Mouse (Mus musculus) midbrain, embryonic 13.5 days (tissue): ENCODE measurements around the gene Pgp. TPM values are rescaled to one million over a fixed set of nuclear protein-coding genes. Genes with fewer than 3 reads are reported as not detected.

Source experiments
- ATAC-seq: fragments of 200-750 bp; cut with Nextera tagmentation; 2 replicates; pipeline ENCODE4 v1.8.0; 2017; ENCODE audit warnings: mild to moderate bottlenecking, moderate TSS enrichment, moderate library complexity
- H3K27ac ChIP-seq: fragments of 300-500 bp; sonication (generic); 2 replicates; pipeline ENCODE4 v1.5.1; 2015; ENCODE audit warnings: inconsistent platforms, mild to moderate bottlenecking, moderate library complexity
- H3K27me3 ChIP-seq: fragments of 300-500 bp; sonication (generic); 2 replicates; pipeline ENCODE4 v1.6.1; 2015; ENCODE audit warnings: mild to moderate bottlenecking, inconsistent platforms
- H3K36me3 ChIP-seq: fragments of 300-500 bp; sonication (generic); 2 replicates; pipeline ENCODE4 v1.6.1; 2015; ENCODE audit warnings: mild to moderate bottlenecking, inconsistent platforms
- H3K4me1 ChIP-seq: fragments of 300-500 bp; sonication (generic); replicated peaks from 2 replicates; pipeline ENCODE4 v1.6.1; 2015; ENCODE audit warnings: inconsistent platforms
- H3K4me2 ChIP-seq: fragments of 300-500 bp; sonication (generic); replicated peaks from 2 replicates; pipeline ENCODE4 v1.6.1; 2015; ENCODE audit warnings: moderate library complexity, mild to moderate bottlenecking, inconsistent platforms
- H3K4me3 ChIP-seq: fragments of 300-500 bp; sonication (generic); replicated peaks from 2 replicates; pipeline ENCODE4 v1.5.1; 2015; ENCODE audit warnings: mild to moderate bottlenecking, inconsistent platforms
- H3K9ac ChIP-seq: fragments of 300-500 bp; sonication (generic); replicated peaks from 2 replicates; pipeline ENCODE4 v1.6.1; 2015; ENCODE audit warnings: mild to moderate bottlenecking, inconsistent platforms
- H3K9me3 ChIP-seq: fragments of 300-500 bp; sonication (generic); 2 replicates; pipeline ENCODE4 v1.6.1; 2016; ENCODE audit warnings: mild to moderate bottlenecking, inconsistent platforms
- WGBS: fragments of 180-500 bp; shearing (Covaris S2); methylation state at CpG from one replicate; pipeline ENCODE4 v1.1.7; 2015; 5-methylcytosine and 5-hydroxymethylcytosine counted together
- polyA plus RNA-seq: library from polyadenylated mRNA; unstranded; fragments of >200 nt; fragmentation: Nextera tagmentation; extraction: Ambion mirVana; gene quantifications from 2 replicates; pipeline ENCODE4 v1.2.1, GENCODE M21; 2015

The Pgp gene
- polyA plus RNA-seq, 1 experiment from 2014 or later: 54.9 TPM

- H3K36me3 ChIP-seq: peaks cover 43% of the 10 kb centered on the region
- peaks cover 26% of the 10 kb centered on the region for H3K4me1 ChIP-seq
- H3K27ac ChIP-seq: no peak overlapping the region
- no peaks in the 10 kb centered on the region for H3K27me3 ChIP-seq
- H3K9ac ChIP-seq: peak overlapping the region; percentile 83
- ATAC-seq: peak; percentile 44
- peak overlapping the region; percentile 59 for H3K4me2 ChIP-seq
- peak overlapping the region; percentile 74 for H3K4me3 ChIP-seq
- WGBS: 56% methylated on average over 11 of the region's 11 CpGs
- H3K9me3 ChIP-seq: no peaks in the 10 kb centered on the region
Observed at GRCm38 (mm10) chr17:24477985-24478600, 7.9 kb downstream of the Pgp start.

- Histone ChIP-seq H3K9ac (peak within 1 kb of the TSS; percentile 83), H3K36me3 (peaks cover 36% of the 10 kb centered on the region), H3K27ac (peak within 1 kb of the TSS; percentile 97), H3K4me1 (peaks cover 19% of the 10 kb centered on the region), H3K9me3 (no peaks in the 10 kb centered on the region), H3K4me2 (peak within 1 kb of the TSS; percentile 59), H3K4me3 (peak within 1 kb of the TSS; percentile 74), H3K27me3 (no peaks in the 10 kb centered on the region)
- peak; percentile 93 for ATAC-seq
- WGBS: under 1% methylated on average over 48 of the region's 48 CpGs
Observed at GRCm38 (mm10) chr17:24478663-24479380, 8.6 kb downstream of the Pgp start, which contains the start of gene Mlst8. TSS of gene Mlst8 (minus strand) at chr17:24479078.

- Histone ChIP-seq H3K4me1 (peaks cover 16% of the 10 kb centered on the region), H3K36me3 (peaks cover 30% of the 10 kb centered on the region), H3K27ac (no peak overlapping the region), H3K4me3 (peak overlapping the region; percentile 74), H3K27me3 (no peaks in the 10 kb centered on the region), H3K9ac (no peak overlapping the region; the same call in 1 of the 2 replicates), H3K4me2 (peak overlapping the region; percentile 59), H3K9me3 (no peaks in the 10 kb centered on the region)
- WGBS: 26% methylated on average over 1 of the region's 1 CpGs
- no peak for ATAC-seq
Observed at GRCm38 (mm10) chr17:24479431-24479830, 9.2 kb downstream of the Pgp start.

- Histone ChIP-seq H3K27me3 (no peaks in the 10 kb centered on the region), H3K9ac (no peak overlapping the region; the same call in 1 of the 2 replicates), H3K9me3 (no peaks in the 10 kb centered on the region), H3K4me3 (no peak overlapping the region), H3K27ac (no peak overlapping the region), H3K36me3 (peaks cover 21% of the 10 kb centered on the region), H3K4me1 (peaks cover 18% of the 10 kb centered on the region), H3K4me2 (peak overlapping the region; percentile 40; the same call in 1 of the 2 replicates)
- ATAC-seq: no peak
- WGBS: 52% methylated on average over 3 of the region's 3 CpGs
Observed at GRCm38 (mm10) chr17:24480201-24480826, 10.1 kb downstream of the Pgp start.

GRCm38 (mm10) chr17:24481027-24481815 is 11.0 kb downstream of the Pgp start:
- WGBS: 94% methylated on average over 20 of the region's 20 CpGs

GRCm38 (mm10) chr17:24483495-24483894 is 13.3 kb downstream of the Pgp start:
- Histone ChIP-seq H3K36me3 (no peaks in the 10 kb centered on the region), H3K4me1 (peaks cover 22% of the 10 kb centered on the region), H3K27me3 (no peaks in the 10 kb centered on the region), H3K9me3 (no peaks in the 10 kb centered on the region), H3K4me2 (no peak overlapping the region), H3K27ac (no peak overlapping the region), H3K9ac (no peak overlapping the region), H3K4me3 (no peak overlapping the region)
- ATAC-seq: no peak
- WGBS: 78% methylated on average over 3 of the region's 3 CpGs

More at GRCm38 (mm10) chr17:24481027-24481815, 11.0 kb downstream of the Pgp start:
- H3K27ac ChIP-seq: no peak overlapping the region
- H3K9ac ChIP-seq: 0 out of 2 replicates have a peak overlapping the region, but pooled peaks have one; percentile 6
- no peaks in the 10 kb centered on the region for H3K27me3 ChIP-seq
- H3K36me3 ChIP-seq: peaks cover 12% of the 10 kb centered on the region
- H3K4me2 ChIP-seq: no peak overlapping the region
- H3K4me3 ChIP-seq: no peak overlapping the region
- no peak for ATAC-seq
- H3K9me3 ChIP-seq: no peaks in the 10 kb centered on the region
- H3K4me1 ChIP-seq: peaks cover 23% of the 10 kb centered on the region

- H3K9me3 ChIP-seq: no peaks in the 10 kb centered on the region
- H3K36me3 ChIP-seq: no peaks in the 10 kb centered on the region
- peak overlapping the region; percentile 79 for H3K27ac ChIP-seq
- peak overlapping the region; percentile 52 for H3K9ac ChIP-seq
- H3K27me3 ChIP-seq: no peaks in the 10 kb centered on the region
- H3K4me1 ChIP-seq: peaks cover 28% of the 10 kb centered on the region
- 46% methylated on average over 11 of the region's 11 CpGs for WGBS
- 0 out of 2 replicates have a peak overlapping the region, but pooled peaks have one; percentile 15 for H3K4me2 ChIP-seq
- ATAC-seq: no peak
- H3K4me3 ChIP-seq: no peak overlapping the region
Observed at GRCm38 (mm10) chr17:24485090-24485860, 15.1 kb downstream of the Pgp start.

- Histone ChIP-seq H3K9me3 (no peaks in the 10 kb centered on the region), H3K36me3 (no peaks in the 10 kb centered on the region), H3K27ac (peak within 1 kb of the TSS; percentile 97), H3K9ac (peak within 1 kb of the TSS; percentile 95), H3K4me3 (peak within 1 kb of the TSS; percentile 90), H3K27me3 (no peaks in the 10 kb centered on the region), H3K4me2 (peak within 1 kb of the TSS; percentile 86), H3K4me1 (peaks cover 39% of the 10 kb centered on the region)
- peak; percentile 78 for ATAC-seq
- 1% methylated on average over 42 of the region's 45 CpGs for WGBS
Observed at GRCm38 (mm10) chr17:24488186-24488661, 18.0 kb downstream of the Pgp start, which contains the start of gene Caskin1. TSS of gene Caskin1 (plus strand) at chr17:24488601.

- Histone ChIP-seq H3K9me3 (no peaks in the 10 kb centered on the region), H3K36me3 (no peaks in the 10 kb centered on the region), H3K9ac (peak overlapping the region; percentile 95), H3K27ac (peak overlapping the region; percentile 97), H3K4me2 (peak overlapping the region; percentile 86), H3K4me3 (peak overlapping the region; percentile 90), H3K4me1 (peaks cover 39% of the 10 kb centered on the region), H3K27me3 (no peaks in the 10 kb centered on the region)
- ATAC-seq: peak; percentile 81
- under 1% methylated on average over 75 of the region's 81 CpGs for WGBS
Observed at GRCm38 (mm10) chr17:24488662-24489264, 18.6 kb downstream of the Pgp start.

GRCm38 (mm10) chr17:24489265-24490030 is 19.3 kb downstream of the Pgp start:
- Histone ChIP-seq H3K9me3 (no peaks in the 10 kb centered on the region), H3K4me2 (peak overlapping the region; percentile 86), H3K27ac (peak overlapping the region; percentile 97), H3K4me3 (peak overlapping the region; percentile 90), H3K27me3 (no peaks in the 10 kb centered on the region), H3K4me1 (peaks cover 39% of the 10 kb centered on the region), H3K36me3 (no peaks in the 10 kb centered on the region), H3K9ac (peak overlapping the region; percentile 95)
- WGBS: 12% methylated on average over 19 of the region's 19 CpGs
- ATAC-seq: peak; percentile 53
